Mouse (Mus musculus) skeletal muscle tissue, adult 2 months (tissue): ENCODE measurements around the gene Mrpl16.
A peak's percentile ranks its signal among the peaks of the same experiment; 100 is the strongest.

Experiments
- DNase-seq: peaks from one replicate; pipeline ENCODE4 v3.0.0-alpha.2; 2012; ENCODE audit warnings: low read depth, low spot score

Mrpl16 gene

DNA sequence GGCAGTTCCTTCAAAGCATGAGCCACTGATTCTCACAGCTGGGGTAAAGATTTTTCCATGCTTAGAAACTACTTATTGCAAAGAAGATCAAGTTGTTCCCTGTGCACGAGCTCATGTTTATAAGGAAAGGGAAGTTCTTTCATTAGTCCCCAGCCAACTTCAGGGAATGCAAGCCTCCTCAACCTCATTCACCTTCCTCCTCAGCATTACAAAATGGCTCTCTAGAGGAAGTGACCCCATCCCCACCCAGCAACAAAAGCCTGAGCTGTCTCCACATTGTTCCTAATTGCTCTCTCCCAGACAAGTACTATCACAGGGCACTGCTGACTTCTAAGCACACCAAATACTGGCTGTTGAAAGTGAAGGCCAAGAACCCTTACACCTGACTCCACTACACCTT, 34.2 kb downstream of the Mrpl16 start:
- no peak for DNase-seq

DNA sequence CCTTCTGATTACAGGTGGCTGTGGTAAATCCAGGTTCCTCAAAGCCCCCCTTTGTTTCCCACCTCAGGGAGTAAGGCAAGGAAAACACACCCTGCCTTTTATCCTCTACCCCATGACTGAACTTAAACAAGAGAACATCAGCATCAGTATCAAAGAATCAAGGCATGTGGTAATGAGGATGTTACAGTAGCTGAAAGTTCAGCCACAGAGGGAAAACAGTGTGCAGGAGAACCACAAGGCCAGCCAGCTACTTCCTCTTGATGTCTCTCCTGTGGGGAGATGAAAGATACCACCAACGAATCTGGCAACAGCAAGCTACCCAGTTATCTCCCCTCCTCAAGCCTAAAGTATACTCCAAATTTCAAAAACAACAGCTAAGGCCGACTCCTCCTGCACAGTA, 37.1 kb downstream of the Mrpl16 start:
- no peak for DNase-seq

DNA sequence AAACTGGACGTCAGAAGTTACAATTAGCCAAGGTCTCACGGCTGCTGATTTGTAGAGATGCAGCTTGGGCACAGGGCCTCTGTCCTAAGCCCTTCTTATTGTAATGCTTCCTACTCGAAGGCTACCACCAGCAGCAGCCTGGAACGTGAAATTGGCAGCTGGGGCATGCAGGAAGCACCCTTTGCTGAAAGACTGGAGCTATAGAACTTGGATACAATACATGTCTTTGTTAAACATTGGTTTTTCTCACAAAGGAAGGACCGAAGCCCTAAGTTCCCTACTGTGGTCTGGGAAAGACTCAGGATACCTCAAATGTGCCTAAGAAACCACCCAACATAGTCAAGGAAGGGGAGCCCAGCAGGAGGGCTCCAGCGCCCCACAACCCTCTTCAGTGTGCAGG, 37.6 kb downstream of the Mrpl16 start:
- no peak for DNase-seq

DNA sequence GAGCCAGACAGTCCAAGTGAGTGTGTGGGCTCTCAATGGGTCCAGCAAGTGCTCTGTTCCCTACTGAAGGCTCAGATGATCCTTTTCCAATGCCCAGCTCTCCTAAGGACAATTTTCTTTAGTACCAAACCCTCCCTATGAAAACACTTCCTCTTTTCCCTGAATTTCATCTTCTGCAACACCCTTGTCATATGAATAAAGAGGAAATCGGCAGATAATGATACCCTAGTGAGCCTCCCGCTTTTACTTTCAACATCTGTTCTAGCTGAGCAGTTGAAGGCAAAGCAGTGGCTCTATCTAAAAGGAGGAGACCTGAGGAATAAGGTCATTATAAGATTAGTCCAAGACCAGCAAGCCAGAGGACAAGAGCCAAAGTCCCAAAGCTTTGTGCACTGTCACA, 38.3 kb downstream of the Mrpl16 start:
- DNase-seq, result no peak

DNA sequence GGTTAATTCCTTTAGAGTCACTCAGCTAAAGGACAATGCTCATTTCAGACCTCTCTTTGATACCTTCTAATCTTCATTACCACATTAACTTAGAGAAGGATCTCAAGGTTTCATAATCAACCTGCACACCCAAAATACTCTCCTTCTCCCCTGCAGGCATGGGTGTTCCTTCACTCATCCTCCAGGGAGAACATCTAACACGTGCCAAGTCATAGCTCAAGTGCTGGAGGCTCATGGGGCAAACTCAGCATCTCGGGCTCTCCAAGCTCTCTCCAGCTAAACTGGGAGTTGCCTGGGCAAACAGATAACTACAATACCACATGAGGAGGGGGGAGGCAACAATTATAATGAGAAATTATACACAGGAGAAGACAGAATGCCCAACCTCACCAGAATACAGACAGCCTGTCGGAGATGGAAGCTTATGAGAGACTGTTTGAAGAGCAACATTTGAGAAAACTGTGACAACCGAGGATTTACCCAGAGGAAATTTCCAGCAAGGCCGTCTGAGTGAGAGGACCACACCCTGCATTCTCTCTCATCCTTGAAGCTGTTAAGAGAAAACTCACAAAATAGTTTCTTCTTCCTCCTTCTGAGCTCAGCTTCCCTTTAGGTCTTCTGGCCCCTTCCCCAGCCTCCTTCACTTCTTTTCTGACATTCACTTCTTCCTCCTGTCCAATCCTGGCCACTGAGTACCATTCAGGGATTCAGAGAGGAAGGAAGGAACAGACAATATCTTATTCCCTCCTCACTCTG, 40.0 kb downstream of the Mrpl16 start:
- DNase-seq, result no peak

DNA sequence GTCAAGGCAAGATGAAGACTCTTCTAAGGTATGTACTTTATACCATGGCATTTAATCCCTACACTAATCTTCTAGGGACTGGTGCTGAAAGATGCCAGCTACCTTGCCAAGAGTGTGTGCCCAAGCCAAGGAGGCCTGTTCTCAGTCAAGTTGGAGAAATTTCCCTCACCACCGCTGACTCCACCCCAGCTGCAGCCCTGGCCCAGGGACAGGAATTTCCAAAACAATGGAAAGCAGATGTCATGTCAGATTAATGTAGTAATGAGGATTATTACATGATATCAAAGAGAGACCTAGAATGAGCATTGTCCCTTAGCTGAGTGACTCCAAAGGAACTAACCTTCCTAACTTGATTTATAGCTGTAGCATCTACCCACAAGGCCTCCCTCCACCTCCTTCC, 40.7 kb downstream of the Mrpl16 start:
- no peak for DNase-seq

DNA sequence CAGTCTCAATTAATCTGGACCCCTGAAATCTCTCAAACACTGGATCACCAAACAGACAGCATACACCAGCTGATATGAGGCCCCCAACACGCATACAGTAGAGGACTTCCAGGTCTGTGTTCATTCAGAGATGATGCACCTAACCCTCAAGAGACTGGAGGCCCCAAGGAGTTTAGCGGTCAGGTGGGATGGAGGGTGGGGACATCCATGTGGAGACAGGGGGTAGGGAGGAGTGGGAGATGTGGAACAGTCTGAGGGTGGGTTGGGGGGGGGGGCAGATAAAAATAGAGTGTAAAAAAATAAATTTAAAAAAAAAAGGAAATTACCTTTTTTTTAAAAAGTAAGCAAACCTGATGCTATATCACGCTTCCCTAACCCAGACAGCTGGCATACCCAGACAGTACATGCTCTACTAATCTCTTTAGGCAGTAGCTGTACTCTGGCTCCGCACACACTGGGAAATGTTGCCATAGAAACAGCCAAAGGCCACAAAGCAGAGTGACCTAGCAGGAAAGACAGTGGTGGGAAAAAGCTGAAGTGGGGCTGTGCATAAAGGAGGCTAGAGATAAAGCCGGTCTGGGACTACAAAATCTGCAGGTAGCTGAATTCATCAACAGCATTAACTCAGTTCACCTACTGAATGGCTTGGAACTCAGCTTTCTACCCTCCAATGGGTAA, 41.6 kb downstream of the Mrpl16 start:
- DNase-seq, result no peak

DNA sequence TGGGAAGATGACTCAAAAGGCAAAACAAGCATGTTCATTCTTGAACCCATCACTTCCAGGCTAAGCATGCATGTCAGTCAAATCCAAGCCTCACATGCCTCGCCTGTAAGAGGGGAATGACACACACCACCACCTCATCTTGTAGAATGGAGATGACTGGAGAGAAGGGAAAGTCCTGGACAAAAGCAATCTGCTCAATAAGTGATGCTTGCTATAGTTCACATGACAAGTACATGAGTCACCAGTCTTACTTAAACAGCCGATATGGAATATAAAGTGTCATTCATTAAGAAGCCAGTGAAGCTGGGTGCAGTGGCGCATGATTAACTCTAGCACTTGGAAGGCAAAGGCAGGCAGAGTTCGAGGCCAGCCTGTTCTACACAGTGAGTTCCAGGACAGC, 42.9 kb downstream of the Mrpl16 start:
- DNase-seq, result no peak

DNA sequence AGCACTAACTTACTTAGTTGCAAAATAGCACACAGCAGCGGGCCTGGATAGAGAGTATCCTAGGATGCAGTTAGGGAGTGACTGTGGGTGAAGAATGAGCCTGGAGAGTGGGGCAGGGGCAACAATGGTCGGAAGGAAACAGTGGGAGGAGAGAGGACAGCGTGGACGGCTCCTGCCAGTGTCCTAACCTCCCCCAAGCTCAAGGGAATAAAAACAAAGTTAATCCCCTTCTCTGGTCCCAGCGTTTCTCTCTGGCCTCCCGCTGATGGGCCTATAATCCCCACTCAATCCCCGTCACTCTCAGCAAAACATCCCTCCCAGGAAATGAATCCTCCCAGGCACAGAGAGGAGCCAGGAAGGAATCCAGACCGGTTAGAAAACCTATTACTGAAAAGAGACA, 43.5 kb downstream of the Mrpl16 start:
- DNase-seq, result no peak

DNA sequence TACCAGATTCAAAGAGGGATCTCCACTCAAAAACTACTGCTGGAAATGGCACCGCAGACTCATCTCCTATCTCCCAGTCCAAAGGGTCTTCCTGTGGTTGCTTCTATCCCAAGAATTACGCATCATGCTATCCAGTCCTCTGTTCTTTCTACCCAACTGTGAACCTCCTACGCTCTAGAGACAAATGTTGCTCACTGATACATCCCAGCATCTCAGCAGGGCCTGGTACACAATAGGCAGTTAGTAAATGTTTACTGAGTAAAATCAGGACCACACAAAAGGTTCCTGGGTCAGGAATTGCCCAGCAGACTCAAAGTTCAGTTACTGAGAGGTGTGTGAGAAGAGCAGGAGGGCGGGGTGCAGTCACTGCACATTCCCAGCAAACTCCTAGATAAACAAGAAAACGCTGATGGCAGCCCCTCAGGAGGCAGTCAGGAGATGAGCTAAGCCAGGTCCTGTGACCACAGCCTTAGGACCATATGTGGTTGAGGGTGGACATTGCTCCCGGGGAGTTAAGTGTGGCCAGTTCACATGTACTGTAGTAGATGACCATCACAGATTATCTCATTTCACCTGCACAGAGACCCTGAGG, 44.6 kb downstream of the Mrpl16 start:
- no peak for DNase-seq

DNA sequence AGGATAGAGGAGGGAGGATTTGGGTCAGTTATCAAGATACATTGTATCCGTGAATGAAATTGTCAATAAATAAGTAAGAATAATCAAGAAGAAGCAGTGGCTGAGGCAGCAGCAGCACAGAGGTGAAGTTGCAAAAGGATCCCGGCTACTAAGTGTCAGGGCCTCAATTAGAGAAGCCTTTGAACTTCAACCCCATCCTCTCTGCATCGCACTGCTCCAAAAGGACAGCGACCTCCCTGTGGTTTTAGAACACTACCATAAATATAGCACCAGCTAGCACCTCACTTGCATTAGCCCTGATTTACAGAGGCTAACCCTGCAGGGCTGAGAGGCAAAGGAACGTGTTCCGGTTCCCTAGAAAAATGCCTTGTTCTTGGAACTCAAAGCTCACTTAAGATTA, 46.5 kb downstream of the Mrpl16 start:
- DNase-seq, result no peak

DNA sequence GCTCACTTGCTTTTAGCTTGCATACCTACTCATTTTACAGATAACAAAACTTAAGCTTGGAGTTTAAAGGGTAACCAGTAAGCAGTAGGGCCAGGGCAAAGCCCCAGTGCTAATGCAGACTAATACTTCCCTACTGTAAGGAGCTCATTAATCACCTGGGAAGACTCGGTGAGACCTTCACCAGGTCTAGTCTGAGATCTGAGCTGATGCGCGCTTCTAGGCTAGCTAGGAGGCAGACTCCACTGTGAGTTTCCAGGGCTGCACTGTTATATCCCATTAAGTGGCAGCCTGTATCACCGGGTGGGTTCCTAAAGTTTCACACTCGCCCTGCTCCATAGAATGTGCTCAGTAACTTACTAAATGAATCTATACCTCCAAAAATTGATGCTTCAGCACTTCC, 47.4 kb downstream of the Mrpl16 start:
- no peak for DNase-seq

DNA sequence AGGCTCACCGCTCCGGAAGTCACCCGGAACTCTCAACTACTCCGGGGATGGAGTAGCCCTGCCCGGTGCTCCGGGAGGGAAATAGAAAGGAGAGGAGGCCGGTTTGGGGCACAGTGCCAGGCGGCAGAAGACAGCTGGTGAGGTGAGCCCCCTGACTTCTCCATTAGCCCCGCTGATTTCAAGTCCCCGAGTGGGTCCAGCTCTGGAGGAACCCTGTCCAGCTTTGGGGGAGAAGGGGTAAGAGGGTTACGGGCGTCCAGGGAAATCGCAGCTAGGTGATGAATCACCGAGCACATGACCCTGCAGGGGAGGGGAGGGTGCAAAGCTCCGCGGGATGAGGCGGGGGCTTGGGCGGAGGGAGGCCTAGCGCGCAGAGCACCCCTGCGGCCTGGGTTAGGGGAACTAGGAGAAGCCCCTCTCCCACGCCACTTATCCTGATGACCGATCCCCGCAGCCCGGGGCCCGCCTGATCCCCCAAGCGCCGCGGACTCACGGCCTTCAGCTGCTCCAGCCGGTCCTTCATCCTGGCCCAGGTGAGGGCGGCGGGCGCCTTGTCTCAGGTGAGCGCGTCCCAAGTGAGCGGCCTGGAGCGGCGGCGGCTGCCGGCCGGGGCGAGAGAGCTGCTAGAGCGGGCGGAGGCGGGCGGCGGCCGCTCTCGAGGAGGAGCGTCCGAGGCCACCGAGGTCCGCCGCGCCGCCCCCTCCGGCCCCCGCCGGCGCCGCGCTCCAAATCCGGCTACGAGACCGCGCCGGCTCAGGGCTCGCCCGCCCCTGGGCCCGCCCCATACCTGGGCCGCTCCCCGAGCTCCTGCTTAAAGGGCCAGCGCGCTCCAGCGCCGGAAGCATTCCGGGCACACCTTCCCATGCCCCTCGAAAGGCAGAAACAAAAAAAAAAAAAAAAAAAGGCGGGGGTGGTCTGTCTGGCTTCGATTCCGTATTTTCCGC, 48.3 kb downstream of the Mrpl16 start:
- no peak for DNase-seq

DNA sequence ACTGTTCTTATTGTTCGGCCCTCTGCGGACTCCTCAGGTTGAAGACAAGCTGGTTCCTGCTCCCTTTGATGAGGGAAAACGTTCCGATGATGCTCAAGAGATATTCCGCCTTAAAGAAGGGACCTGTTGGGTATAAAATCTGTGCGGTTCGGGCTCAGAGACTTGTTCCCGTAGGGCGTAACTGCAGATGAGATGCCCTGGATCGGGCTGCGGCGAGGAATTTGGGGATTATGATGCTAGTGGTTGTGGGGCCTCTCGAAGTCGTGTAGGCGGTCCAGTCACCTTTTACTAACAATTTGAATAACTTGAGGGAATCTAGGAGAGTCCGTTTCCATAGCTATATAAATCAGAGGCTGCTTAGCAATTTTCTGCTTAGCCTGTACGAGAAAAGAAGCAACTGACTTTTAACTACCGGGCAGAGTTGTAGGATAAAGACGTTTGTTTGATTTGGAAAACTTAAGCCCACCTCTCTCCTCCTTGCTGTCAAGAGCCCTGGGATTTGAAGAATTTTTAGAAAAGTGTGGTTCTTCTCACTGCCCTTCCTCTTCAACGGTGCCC, 49.0 kb downstream of the Mrpl16 start, which contains the start of gene Stx3:
Gene Stx3, minus strand, starts transcription at position 261 of the 558 bp plus-strand sequence.
- DNase-seq, result no peak

DNA sequence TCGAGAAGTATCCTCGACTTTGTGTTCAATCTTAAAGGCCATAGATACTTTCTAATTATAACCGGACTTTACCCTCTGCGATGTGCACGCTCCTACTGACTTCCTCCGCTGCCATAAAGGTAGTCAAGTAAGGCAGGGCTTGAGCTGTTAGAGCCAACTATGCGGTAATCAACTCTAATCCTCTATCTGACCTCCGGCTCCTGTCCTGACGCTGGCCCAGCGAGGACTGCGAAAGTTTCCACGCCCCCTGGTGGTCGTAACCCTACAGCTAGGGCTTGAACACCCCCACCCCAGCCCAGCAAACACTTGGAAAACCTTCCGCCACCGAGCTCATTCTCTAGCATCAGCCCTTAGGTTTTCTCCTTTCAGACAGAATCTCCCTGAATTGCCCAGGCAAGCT, 49.6 kb downstream of the Mrpl16 start:
- peak; percentile 28 for DNase-seq

DNA sequence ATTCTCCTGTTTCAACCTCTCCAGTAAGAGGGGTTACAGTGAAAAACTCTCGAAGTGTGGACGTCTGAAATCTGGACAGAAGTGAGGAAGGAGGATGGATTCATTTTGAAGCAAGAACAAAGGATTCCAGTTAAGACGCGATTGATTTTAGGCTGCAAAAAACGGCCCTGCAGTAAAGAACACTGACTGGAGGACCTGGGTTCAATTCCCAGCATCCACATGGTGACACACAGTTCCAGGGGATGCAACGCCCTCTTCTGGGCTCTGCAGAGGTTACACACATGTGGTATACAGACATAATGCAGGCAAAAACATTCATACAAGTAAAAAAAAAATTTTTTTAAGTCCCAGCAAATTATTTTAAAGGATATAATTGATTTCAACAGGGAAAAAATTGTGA, 50.0 kb downstream of the Mrpl16 start:
- DNase-seq, result no peak

DNA sequence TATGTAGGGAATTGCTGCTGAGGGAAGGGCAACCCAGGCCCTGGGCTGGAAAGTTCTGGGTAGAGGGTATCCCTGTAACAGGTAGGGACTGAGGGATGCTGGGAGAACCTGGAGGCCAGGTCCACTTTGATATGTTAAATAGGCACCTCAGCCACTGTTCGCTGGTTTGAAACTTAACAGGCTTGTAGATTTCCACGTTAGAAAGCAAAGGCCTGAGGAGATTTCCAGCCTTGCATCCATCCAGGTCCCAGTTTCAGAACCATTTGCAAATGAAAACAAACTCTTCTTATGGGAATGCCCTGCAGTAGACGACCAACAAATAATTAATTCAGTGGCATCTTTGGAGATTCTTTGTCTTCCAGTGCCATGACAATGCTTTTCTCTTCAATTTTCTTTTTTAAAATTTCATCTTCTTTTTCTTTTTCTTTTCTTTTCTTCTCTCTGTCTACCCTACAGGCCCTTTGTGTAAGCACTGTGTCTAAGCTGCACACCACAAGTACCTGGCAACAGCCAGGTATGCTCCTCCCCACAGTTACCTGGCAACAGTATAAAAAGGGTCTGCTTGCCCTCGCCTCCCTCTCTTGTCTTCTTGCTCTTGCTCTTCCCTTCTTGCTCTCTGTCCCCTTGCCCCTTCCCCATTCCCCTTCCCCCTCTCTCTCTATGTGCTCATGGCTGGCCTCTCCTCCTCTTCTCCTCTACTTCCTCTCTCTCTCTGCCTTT, 53.3 kb downstream of the Mrpl16 start:
- no peak for DNase-seq
